Mouse (Mus musculus): ENCODE results near the gene Taf5.
A peak's percentile ranks its signal among the peaks of the same experiment; 100 is the strongest.

Taf5 gene

DNA sequence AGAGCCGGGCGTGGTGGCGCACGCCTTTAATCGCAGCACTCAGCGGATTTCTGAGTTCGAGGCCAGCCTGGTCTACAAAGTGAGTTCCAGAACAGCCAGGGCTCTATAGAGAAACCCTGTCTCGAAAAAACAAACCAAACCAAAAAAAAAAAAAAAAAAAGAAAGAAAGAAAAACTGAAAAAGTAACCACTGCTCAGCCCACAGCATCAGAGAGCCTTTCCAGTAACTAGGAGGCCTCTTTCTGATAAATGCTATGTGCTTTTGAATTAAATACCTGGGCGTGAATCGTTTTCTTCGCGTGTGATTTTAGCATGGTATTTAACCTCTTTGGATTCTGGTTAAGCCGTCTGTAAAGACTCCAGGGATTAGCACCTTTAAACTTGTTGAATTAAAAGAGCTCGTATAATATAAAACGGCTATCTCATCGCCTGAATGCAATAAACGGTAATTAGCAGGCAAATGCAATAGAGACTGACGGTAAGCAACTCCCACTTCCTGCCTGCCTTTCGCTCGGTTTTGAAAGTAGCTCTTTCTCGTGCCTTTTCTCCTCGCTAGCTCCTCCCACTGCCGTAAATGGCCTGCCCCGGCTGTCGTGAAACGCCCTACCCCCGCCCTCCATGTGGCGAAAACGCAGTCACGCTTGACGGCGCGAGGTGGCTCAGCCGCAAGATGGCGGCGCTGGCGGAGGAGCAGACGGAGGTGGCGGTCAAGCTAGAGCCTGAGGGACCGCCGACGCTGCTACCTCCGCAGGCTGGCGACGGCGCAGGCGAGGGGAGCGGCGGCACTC, at the start of gene Taf5:
TSS of gene Taf5 (plus strand) at position 651 of the 787 bp plus-strand sequence.
- DNase-seq (ENCODE audit: low spot score in 2 of 2) = peak; percentile 97 to 98

DNA sequence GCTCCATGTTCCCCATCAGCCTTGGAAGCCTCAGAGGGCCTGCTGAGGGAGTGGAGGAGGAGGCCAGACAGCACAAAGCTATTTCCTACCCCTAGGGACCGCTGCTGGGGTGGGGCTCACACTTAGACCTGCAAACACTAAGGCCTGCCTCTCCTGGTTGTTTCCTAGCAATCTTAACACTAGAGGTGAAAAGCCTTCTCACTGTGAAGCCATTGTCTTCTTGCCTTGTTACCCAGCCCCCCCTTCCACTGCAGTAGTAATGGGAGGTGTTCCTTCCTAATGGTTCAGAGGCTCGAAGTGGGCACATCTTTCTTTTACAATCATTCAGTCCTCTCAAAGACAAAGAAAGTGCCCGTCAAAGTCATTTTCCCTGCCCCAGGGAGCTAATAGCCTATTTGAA, 49.7 kb upstream of the Taf5 start:
- DNase-seq (ENCODE audit: low spot score in 2 of 2) = no peak

DNA sequence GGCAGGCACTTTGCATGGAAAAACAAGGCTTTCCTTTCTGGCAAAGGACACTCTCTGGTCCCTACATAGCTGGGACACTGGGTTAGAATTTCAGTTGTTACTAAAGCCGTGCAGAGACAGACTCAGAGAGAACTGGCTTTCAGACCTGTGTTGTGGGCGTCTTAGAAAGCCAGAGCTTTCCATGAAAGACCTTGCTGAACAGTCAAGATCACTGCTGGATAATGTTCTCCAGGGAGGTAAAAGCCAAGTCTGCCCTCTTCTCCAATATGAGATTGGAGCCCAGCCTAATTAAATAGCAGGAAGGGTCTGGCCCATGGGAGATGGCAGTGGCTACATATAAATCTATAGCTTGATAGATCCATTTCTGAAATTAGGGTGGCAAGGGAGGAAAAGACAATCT, 49.2 kb upstream of the Taf5 start:
- no peak for DNase-seq (ENCODE audit: low spot score in 2 of 2)

DNA sequence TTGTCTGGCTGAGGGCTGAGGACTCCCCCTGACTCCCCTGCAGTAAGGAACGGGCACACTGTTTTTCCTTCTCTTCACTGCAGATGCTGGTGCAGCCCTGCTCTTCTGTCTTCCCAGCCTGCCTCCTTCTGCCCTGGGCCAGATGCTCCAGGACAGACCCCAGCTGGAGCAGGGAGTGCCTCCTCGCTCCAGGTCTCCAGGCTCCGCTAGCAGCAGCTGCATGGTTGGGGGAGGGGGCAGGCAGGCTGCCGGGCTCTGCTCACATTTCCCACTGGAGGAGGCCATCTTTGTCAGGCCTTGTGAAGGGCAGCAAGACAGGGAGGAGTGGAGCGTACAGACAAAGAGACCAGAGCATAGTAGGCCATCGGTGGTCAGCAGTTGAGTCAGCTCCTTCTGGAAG, 48.2 kb upstream of the Taf5 start:
- DNase-seq (ENCODE audit: low spot score in 2 of 2) = no peak

DNA sequence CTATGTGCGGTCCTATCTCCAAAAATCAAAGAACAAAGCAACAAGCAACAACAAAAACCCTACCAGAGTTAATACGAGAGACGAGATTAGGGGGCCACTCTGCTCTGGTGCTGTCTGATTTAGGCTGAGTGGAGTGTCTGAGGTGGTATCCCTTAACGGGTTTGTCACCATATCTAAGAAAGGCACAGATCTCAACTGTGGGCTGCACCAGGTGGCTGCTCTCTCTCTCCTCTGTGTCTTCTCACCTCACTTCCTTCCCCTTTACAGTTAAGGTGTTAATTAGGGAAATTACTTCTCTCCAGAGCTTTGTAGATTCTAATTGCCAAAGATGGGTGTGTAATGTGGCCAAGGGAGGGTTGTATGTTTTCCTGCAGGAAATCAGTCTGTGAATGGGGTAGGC, 44.8 kb upstream of the Taf5 start:
- DNase-seq (ENCODE audit: low spot score in 2 of 2) = no peak

DNA sequence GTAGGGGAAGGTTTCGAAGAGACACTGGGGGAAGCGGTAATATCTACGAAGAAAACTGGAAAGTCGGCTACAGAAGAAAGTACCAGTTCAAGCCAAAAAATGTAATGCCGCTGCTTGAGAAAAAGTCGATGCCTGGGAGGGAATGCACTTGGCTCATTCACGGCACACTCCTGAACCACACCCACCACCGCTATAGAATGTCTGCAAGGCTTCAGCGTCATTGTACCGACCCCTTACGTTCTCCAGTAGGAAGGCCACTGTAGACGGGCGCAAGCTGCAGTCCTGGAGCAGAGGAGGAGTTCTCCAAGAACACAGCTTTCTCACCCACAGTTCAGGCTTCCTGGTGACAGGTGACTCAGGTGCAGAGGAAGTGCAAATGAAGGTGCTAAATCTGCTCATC, 44.0 kb upstream of the Taf5 start:
- DNase-seq (ENCODE audit: low spot score in 2 of 2) = no peak

DNA sequence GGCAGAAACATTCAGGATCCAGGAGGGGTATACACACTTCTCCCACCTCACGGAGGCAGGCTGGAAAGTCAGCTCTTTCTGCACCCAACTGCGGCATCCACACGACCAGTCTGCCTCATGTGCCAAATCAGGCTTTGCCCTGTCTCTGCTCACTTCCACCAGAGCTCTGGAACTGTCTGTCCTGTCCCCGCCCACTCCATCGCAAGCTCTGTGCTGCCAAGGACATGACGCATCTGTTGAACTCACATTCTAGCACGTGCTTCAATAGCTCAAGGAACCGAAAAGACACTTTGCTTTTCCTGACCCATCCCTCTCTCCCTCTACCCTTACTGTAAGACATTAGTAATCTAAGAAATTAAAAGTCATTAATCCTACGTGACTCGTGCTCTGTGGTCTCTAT, 42.6 kb upstream of the Taf5 start:
- DNase-seq (ENCODE audit: low spot score in 2 of 2) = no peak

DNA sequence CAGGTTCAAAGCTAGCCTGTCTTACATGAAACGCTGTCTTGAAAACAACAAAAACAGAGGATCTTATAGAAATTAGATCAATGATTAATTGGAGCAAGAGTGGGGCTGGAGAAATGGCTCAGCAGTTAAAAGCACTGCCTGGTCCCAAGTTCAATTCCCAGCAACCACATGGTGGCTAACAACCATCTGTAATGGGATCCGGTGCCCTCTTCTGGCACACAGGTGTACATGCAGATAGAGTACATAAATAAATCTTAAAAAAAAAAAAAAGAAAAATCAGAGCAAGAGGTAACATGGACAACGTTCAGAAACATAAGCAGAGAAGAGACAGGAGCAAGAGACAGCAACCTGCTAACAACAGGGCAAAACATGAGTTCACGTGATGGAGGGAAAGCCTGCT, 41.0 kb upstream of the Taf5 start:
- DNase-seq (ENCODE audit: low spot score in 2 of 2) = no peak

DNA sequence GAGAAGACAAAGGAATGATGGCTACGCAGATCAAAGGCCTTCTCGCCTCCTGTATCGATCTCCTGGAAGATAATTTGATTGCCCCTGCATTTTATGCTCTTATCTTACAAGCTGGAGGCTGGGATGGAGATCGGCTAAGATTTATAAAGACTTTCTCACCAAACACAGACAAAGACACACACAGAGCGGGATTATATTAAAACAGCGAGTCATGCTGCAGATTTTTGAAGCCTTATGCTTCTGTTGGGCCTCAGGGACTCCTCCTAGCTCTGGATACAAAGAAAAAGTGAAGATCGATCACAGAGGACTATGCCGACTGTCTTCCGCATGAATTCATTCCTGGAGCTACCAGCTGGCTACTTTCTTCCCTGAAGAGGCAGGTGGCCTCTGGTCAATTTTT, 37.8 kb upstream of the Taf5 start:
- no peak for DNase-seq (ENCODE audit: low spot score in 2 of 2)

DNA sequence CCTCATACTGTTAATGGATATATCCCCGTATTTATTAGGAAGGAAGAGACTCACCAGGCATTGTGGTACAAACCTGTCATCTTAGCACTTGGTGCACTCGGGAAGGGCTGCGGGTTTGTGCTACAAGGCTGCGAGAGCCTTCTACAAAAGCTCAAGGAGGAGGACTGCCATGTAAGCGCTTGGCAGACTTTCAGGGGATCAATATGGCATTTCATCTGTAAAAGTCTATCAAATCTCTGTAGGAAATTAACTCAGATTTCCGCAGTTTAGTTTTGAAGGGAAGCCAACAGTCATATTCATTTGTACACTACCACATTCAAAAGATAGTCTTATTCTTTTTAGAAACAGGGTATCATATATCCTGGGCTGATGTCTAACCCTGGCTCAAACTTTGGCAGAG, 35.8 kb upstream of the Taf5 start:
- DNase-seq (ENCODE audit: low spot score in 2 of 2) = no peak

DNA sequence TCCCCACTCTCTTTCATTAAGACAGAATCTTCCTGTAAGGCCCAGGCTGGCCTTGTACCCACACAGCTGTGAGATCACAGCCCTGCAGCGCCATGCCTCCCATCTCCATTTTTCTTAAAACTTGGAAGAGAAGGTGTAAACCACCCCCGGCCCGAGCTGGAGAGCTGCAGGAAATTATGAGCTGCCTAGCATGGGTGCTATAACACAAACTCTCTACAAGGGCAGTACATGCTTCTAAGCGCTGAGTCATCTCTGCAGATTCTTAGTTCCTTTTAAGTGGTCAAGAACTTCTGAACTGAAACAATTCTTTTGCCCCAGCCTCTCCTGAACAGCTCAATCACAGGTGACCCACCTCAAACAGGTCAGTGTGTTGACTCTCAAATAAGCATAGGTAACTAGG, 32.6 kb upstream of the Taf5 start:
- DNase-seq (ENCODE audit: low spot score in 2 of 2) = no peak

DNA sequence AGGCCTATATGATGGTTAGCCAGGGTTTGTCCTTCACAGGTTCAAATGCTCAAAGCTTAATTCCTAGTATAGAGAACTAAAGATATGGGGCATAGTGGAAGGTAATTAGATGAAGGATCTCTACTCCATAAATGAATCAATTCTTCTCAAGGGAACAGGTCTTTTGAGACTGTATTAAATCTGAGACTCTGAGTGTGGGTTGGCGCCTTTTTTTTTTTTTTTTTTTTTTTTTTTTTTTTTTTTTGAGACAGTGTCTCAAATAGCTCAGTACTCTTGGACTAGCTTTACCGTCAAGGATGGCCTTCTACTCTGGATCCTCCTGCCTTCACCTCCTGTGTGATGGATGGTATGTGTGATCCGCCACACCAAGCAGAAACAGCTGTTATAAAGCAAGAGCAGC, 30.9 kb upstream of the Taf5 start:
- no peak for DNase-seq (ENCODE audit: low spot score in 2 of 2)

DNA sequence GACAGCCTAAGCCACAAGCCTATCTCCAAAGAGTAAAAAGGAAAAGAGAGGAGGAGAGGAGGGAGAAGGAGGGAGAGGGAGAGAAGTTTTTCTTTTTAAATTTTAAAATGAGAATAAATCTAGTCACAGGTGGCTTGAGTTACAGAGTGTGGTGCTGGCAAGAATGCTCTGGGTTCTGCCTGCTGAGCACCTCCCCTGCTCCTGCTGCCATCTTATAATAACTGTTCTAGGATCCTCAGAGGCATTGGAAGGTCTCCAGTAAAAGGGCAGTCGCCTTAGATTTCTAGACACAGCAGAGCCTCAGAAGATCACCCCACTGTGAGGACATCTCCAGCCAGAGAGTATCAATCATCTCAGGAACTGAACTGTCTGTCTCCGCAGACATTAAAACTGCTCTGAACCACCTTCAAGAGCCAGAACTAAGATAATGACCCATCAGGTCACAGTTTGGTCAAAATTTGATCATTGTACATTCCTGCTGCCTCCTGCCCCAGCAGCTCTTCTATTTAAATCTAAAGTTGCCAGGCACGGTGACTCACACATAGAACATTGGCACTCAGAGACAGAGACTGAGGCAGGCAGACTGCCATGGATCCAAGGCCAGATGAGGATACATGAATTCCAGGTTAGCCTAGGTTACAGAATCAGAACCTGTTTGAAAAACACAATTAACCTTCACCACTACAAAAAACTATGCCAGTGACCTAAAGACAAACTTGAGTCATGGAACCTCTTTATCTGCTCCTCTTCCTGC, 26.6 kb upstream of the Taf5 start:
- no peak for DNase-seq (ENCODE audit: low spot score in 2 of 2)

DNA sequence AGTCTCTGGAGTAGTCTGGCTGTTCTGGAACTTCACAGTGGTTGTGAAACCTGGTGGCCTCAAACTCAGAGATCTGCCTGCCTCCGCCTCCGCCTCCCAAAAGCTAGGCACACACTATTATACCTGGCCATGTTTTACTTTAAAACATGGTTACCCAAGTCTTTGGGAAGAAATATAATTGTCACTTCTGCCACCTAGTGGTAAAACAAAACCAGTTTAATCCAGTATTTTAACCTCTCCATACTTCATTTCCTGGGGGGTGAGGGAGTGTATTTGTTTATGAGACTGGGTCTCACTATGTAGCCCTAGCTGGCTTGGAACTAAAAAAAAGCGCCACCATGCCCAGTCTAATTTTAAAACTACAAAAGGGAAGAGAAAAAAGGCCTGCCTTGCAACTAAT, 23.9 kb upstream of the Taf5 start:
- no peak for DNase-seq (ENCODE audit: low spot score in 2 of 2)

DNA sequence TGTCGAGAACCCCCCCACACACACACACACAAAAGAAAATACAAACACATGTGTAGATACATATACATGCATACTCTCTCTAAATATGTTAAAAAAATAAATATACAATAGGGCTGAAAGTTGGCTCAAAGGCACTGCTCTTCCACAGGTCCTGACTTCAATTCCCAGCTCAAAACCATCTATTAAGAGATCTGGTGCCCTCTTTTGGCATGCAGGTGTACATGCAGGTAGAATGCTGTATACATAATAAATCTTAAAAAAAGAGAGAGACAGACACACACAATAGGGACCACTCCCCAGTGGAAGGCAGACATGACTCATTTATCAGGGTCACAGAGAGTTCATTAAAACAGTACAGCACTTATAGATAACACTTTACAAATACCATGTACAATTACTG, 21.2 kb upstream of the Taf5 start:
- DNase-seq (ENCODE audit: low spot score in 2 of 2) = no peak

DNA sequence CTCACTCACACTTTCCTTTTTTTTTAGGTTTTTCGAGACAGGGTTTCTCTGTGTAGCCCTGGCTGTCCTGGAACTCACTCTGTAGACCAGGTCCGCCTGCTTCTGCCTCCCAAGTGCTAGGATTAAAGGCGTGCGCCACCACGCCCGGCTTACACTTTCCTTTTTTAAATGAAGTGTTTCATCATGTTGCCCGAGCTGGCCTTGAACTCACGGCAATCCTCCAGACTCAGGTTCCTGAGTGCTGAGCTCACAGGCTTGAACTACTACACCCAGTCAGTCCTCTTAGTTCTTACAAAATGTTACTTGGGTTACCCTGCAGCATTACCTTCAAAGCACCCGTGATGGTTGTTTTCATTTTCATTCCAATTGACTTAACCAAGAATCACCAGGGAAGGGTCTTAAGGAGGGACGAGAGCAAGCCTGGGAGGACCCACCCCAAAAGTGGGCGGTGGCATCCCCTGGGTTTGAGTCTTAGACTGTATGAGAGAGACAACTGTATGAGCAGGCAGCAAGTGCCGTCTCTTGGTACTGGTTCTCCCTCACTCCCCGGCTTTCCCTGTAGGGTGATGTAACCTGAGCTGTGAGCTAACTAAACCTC, 20.2 kb upstream of the Taf5 start:
- no peak for DNase-seq (ENCODE audit: low spot score in 2 of 2)

DNA sequence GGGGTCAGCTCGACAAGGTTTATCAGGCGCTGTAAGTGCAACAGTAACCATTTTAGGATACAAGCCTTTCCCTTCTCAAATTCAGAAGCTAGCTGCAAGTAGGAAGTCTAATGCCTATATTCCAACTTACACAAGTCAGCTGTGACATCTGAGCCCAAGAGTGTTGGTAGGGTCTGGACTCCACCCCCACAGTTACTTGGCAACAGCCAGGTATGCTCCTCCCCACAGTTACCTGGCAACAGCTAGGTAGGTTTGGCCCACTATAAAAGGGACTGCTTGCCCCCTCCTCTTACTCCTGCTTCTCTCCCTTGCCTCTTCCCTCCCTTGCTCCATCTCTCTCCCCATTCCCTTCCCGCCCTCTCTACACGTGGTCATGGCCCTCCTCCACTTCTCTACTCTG, 18.5 kb upstream of the Taf5 start:
- DNase-seq (ENCODE audit: low spot score in 2 of 2) = no peak

DNA sequence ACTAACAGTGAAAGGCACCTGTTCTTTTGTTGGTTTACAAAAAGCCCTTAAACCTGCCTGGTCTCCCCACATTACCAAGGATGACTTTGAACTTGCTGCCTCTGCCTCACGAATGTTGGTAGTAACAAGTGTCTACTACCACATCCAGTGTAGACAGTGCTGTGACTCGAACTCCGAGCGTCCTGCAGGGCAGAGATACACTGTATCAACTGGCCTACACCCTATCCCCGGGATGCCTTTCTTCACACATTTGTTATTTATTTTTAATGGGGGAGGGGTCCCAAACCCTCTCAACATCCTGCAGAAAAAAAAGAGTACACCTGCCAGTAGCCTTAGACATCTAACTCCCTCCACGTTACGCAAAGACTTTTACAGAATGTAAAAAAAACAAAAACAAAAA, 17.7 kb upstream of the Taf5 start:
- no peak for DNase-seq (ENCODE audit: low spot score in 2 of 2)

DNA sequence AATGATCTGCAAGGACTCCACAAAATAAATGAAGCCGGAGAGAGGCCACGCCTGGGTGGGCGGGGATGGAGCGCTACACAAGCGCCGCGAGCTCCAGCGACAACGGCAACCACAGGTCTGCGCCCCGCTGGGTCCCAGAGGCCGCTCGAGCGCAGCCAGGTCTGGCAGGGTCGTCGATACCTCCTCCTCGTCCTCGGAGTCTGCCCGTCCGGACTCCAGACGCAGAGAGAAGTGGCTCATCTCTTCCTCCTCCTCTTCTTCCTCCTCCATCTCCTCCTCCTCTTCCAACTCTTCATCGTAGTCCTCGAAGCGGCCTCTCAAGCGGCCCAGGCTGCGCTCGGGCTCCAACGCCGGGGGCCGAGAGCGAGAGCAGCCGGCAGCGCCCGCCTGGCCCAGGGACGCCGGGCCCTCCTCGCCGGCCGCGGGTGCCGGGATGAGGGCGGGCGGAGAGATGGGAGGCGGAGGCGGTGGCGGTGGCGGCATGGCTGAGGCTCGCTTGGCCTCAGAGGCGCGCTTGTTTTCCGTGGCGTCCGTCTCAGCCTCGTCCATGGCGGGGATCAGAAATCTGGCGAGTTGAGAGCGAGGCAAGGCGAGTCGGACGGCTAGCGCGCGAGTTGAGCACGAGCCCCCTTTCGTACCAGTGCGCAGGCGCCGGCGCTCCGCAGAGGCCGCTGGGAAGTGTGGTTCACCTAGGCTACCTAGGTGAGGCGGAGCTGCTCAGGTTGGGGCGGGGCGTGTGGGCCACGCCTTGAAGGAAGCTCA, 17.1 kb upstream of the Taf5 start, which contains the start of gene Pcgf6:
TSS of gene Pcgf6 (minus strand) at position 636 of the 762 bp plus-strand sequence.
- peak; percentile 88 to 89 for DNase-seq (ENCODE audit: low spot score in 2 of 2)

DNA sequence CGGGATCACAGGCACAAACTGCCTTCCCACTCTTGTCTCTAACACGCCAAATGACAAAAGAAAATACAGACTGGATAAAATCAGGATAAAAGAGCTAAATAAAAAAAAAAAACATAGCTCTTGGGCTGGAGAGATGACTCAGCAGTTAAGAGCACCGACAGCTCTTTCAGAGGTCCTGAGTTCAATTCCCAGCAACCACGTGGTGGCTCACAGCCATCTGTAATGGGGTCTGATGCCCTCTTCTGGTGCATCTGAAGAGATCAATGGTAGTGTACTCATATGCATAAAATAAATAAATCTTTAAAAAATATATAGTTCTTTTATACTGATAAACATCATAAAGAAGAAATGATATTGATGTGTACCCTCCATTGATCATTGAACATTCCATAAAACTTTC, 14.6 kb upstream of the Taf5 start:
- DNase-seq (ENCODE audit: low spot score in 2 of 2) = no peak

DNA sequence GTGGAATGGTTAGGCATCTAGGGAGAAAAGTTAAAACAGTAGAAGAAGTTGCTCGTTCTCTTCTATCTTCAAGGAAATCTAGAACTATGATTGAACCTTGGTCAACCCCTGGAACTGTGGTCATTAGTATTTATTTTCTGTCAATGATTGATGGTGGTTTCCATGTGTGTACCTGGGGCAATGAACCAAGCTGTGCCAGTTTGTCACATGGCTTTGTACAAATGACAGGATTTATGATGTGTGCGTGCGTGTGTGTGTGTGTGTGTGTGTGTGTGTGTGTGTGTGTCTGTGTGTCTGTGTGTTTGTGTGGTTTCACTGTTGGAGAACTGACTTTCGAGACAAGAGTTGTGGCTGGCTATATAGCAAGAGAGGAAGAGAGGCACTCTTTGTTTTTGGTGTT, 14.1 kb upstream of the Taf5 start:
- no peak for DNase-seq (ENCODE audit: low spot score in 2 of 2)

DNA sequence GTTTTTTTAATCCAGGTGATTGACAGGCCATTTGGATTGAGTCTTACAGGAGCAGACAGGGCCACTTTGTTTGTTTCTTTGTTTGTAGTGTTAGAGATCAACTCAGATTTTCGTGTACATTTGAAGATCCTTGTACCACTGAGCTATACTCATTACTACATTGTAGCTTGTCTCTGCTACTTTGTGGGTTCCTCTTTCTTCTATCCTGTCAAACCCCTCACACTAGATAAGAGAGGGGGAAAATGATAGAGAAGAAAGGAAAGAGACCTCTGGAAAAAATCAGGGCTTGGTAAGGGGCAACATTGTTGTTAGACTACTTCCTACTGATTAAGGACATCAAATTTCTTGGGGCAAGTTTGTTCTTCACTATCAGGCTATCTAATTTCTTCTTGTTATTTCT, 9.9 kb upstream of the Taf5 start:
- no peak for DNase-seq (ENCODE audit: low spot score in 2 of 2)
